Mouse (Mus musculus) embryo, embryonic 11 days (tissue): Measurements from ENCODE around the gene Ccl20.

ENCODE experiments used
- DNase-seq: peaks from one replicate; pipeline ENCODE4 v3.0.0-alpha.2; 2015

Ccl20 gene

DNA sequence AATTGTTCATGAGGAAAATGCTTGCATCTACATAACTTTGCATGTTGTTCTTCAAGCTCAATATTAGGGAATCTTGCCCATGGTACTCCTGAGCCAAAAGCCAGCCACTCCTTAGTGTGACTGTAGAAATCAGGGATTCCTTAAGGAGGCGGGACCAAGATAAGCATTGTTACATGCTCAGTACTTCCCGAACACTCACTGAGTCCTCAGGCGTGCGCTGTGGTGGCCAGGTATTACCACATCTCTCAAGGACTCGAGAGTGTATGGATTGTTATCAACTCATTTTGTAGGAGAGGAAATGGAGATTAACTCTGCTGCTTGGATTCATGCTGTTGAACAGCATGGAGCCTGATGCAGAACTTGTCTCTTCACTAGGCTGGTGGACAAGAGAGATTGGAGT lies 25.5 kb downstream of the Ccl20 start:
- DNase-seq: no peak

DNA sequence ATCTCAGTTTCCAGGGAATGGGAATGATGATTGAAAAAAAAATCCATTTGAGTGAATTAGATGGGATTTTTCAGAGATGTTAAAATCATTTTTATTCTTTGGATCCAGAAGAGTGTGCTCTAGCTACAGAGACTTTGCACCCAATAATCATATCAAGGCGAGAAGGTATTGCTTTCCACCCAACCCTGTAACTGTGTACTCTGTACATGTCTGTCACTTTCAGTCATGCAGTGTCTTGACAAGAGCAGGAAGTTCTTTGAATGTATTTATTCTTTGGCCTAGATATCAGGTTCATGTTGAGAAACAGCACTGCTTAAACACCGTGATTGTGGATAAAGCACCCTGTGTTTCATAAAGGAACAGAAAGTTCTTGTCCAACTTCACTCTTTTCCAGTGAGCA lies 30.0 kb downstream of the Ccl20 start:
- no peak for DNase-seq

DNA sequence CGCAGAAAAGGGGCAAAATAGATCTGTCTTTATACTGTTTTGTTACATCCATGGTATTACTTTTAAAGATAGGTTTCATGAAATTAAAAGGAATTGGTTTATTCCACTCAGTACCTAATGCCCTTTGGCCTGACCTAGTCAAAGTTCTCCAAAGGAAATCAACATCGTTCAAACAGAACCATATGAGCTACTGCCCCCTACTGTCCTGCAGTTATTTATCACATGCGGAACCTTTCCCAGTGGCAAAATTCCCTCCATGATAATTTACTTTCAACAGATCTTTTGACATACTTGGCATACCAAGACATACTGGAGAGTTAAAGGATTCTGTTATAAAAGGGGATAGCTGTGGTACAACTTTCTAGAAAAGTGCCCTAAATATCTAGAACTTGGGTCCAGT lies 33.7 kb downstream of the Ccl20 start:
- peak; percentile 4 for DNase-seq

DNA sequence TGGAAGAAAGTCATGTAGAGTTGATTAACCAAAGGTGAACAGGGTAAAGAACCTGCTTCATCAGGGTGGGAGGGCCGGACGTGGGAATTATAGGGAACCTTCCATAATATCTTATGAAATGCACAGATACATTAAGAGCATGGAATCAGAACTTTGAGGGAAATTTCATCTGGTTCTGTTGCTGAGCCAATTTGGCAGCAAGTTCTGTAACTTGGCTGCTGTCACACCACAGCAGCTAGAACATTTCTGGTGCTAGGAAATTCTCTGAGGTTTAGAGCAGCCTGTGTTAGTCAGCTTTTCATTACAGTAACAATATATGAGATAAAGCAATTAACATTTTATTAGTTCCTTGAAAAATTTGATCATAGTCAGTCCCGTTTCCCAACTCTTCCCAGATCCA lies 36.4 kb downstream of the Ccl20 start:
- DNase-seq: no peak

DNA sequence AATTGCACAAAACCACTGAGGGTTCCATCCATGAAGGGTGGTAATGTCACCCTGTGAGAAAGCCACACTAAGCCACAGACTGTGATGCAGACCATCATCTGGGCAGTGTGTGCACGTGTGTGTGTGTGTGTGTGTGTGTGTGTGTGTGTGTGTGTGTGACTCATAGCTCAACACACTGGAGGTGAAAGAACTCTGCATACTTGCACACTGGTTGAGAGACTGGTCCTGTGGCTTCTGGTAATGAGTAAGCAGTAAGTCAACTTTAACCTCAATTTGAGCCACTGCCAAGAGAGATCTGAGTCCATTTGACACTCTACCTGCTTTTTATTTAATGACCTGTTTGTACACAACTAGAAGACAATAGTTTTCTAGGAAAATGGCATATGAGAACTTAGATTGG lies 40.3 kb downstream of the Ccl20 start:
- DNase-seq: no peak

DNA sequence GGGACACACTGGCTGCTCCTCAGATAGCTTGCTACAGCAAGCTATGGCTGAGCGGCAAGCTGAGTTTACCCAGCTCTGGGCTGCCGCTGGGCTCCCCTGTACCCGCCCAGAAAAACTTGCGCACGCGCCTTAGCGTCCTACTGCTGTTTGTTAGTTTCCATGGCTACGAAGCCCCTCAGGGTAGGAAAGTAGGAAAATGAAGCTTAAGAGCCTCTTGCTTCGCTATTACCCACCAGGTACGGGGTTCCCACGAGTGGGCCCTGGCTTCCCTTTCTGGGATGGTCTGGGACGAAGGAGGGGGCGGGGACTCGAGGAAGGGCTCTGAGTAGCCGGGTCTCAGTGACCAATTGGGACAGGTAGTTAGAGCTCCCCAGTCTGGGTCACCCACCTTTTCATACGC lies 43.0 kb downstream of the Ccl20 start, which contains the start of gene Daw1:
TSS of gene Daw1 (plus strand) at position 150 of the 400 bp plus-strand sequence.
- DNase-seq: peak; percentile 93

DNA sequence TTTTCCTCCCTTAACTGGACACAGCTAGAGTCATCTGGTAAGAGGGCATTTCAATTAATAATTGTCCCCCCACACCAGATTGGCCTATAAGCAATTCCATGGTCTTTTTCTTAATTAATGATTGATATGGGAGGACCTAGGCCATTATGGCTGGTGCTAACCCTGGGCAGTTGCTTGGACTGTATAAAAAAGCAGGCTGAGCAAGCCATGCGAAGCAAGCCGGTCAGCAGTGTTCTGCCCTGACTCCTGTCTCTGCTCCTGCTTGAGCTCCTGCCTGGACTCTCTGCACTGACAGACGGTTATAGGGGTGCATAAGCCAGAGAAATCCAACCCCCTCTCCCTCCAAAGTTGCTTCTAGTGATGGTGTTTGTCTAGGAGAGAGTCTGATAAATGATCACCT lies 45.1 kb downstream of the Ccl20 start:
- DNase-seq: no peak

DNA sequence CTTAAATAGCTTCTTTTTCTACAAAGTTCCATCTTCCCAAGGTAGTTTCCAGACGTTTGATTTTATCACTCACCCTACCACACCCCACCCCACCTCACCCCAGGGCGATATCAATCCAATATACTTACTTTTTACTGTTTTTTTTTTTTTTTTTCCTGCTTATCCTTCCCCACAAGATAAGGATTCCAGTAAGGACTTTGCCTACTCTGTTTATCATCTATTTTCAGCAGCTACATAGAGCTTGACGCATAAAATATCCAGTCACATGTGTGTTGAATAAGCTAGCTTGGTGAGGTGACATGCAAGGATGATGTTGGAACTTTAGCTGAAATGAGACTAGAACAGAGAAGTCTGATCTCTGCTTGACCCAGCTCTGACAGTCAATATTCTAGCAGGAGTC lies 47.5 kb downstream of the Ccl20 start:
- no peak for DNase-seq
